Mouse (Mus musculus) forebrain, embryonic 10.5 days (tissue): Measurements from ENCODE around the gene Rraga. TPM values are rescaled to one million over a fixed set of nuclear protein-coding genes. Genes with fewer than 3 reads are reported as not detected.

Experiments
- DNase-seq: peaks from one replicate; pipeline ENCODE4 v3.0.0-alpha.2; 2017; ENCODE audit warnings: low spot score; ENCODE audit errors: extremely low spot score
- H3K27ac ChIP-seq: fragments of 300-500 bp; sonication (generic); 2 replicates; pipeline ENCODE4 v1.5.1; 2016; ENCODE audit warnings: mild to moderate bottlenecking
- H3K27me3 ChIP-seq: fragments of 300-500 bp; sonication (generic); 2 replicates; pipeline ENCODE4 v1.6.1; 2016; ENCODE audit warnings: mild to moderate bottlenecking; ENCODE audit not compliant: poor library complexity, severe bottlenecking
- H3K36me3 ChIP-seq: fragments of 300-500 bp; sonication (generic); replicated peaks from 2 replicates; pipeline ENCODE4 v1.6.1; 2016; ENCODE audit warnings: mild to moderate bottlenecking, moderate library complexity
- H3K4me1 ChIP-seq: fragments of 300-500 bp; sonication (generic); 2 replicates; pipeline ENCODE4 v1.6.1; 2016
- H3K4me3 ChIP-seq: fragments of 300-500 bp; sonication (generic); 2 replicates; pipeline ENCODE4 v1.5.1; 2016; ENCODE audit warnings: mild to moderate bottlenecking, moderate library complexity
- H3K9me3 ChIP-seq: fragments of 300-500 bp; sonication (generic); 2 replicates; pipeline ENCODE4 v1.6.1; 2016; ENCODE audit warnings: mild to moderate bottlenecking, moderate library complexity
- WGBS: fragments of 180-500 bp; shearing (Covaris S2); methylation state at CpG from one replicate; pipeline ENCODE4 v1.1.7; 2016; 5-methylcytosine and 5-hydroxymethylcytosine counted together
- polyA plus RNA-seq: library from polyadenylated mRNA; unstranded; fragments of >200 nt; fragmentation: Nextera tagmentation; extraction: Ambion mirVana; gene quantifications from 2 replicates; pipeline ENCODE4 v1.2.1, GENCODE M21; 2016

The Rraga gene
- polyA plus RNA-seq, 1 experiment from 2014 or later, result 67.0 TPM

- H3K27ac ChIP-seq, result no peak overlapping the region
- no peaks in the 10 kb centered on the region for H3K4me1 ChIP-seq
- WGBS, result 75% methylated on average over 7 of the region's 7 CpGs
- no peaks in the 10 kb centered on the region for H3K36me3 ChIP-seq
- no peaks in the 10 kb centered on the region for H3K9me3 ChIP-seq
- H3K27me3 ChIP-seq, result no peaks in the 10 kb centered on the region
- H3K4me3 ChIP-seq, result no peak overlapping the region
- no peak for DNase-seq
Observed at GRCm38 (mm10) chr4:86557371-86557770, 18.1 kb upstream of the Rraga start.

- no peak within 1 kb of the TSS for H3K4me3 ChIP-seq
- H3K27ac ChIP-seq, result no peak within 1 kb of the TSS
- no peaks in the 10 kb centered on the region for H3K4me1 ChIP-seq
- DNase-seq, result no peak
- WGBS, result 86% methylated on average over 7 of the region's 7 CpGs
- no peaks in the 10 kb centered on the region for H3K27me3 ChIP-seq
- H3K36me3 ChIP-seq, result no peaks in the 10 kb centered on the region
- no peaks in the 10 kb centered on the region for H3K9me3 ChIP-seq
Observed at GRCm38 (mm10) chr4:86558228-86558627, 17.2 kb upstream of the Rraga start, which contains the start of gene Saxo1. Saxo1 (minus strand) TSS chr4:86558328.

- DNase-seq, result no peak
- WGBS, result 78% methylated on average over 4 of the region's 4 CpGs
Observed at GRCm38 (mm10) chr4:86559006-86559405, 16.5 kb upstream of the Rraga start.

GRCm38 (mm10) chr4:86561061-86561460, 14.4 kb upstream of the Rraga start:
- no peak overlapping the region for H3K27ac ChIP-seq
- 100% methylated on average over 3 of the region's 3 CpGs for WGBS
- H3K9me3 ChIP-seq, result no peaks in the 10 kb centered on the region
- H3K27me3 ChIP-seq, result no peaks in the 10 kb centered on the region
- no peak overlapping the region for H3K4me3 ChIP-seq
- no peaks in the 10 kb centered on the region for H3K36me3 ChIP-seq
- DNase-seq, result no peak
- H3K4me1 ChIP-seq, result no peaks in the 10 kb centered on the region

More at GRCm38 (mm10) chr4:86559006-86559405, 16.5 kb upstream of the Rraga start:
- H3K9me3 ChIP-seq, result no peaks in the 10 kb centered on the region
- no peak overlapping the region for H3K27ac ChIP-seq
- H3K4me1 ChIP-seq, result no peaks in the 10 kb centered on the region
- no peak overlapping the region for H3K4me3 ChIP-seq
- H3K36me3 ChIP-seq, result no peaks in the 10 kb centered on the region
- H3K27me3 ChIP-seq, result no peaks in the 10 kb centered on the region

- Histone ChIP-seq H3K27ac (peak overlapping the region; percentile 97), H3K36me3 (peaks cover 25% of the 10 kb centered on the region), H3K9me3 (no peaks in the 10 kb centered on the region), H3K27me3 (no peaks in the 10 kb centered on the region), H3K4me1 (peaks cover 31% of the 10 kb centered on the region), H3K4me3 (peak overlapping the region; percentile 91)
- no peak for DNase-seq
- 18% methylated on average over 6 of the region's 6 CpGs for WGBS
Observed at GRCm38 (mm10) chr4:86574939-86575282, 557 bp upstream of the Rraga start.

DNA sequence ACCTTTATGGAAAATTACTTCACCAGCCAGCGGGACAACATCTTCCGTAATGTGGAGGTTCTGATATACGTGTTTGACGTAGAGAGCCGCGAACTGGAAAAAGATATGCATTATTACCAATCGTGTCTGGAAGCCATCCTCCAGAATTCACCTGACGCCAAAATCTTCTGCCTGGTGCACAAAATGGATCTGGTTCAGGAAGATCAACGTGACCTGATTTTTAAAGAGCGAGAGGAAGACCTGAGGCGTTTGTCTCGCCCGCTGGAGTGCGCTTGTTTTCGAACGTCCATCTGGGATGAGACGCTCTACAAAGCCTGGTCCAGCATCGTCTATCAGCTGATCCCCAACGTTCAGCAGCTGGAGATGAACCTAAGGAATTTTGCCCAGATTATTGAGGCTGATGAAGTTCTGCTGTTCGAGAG, 663 bp downstream of the Rraga start:
- peak overlapping the region; percentile 91 for H3K4me3 ChIP-seq
- WGBS, result under 1% methylated on average over 20 of the region's 20 CpGs
- peaks cover 36% of the 10 kb centered on the region for H3K36me3 ChIP-seq
- peak; percentile 44 for DNase-seq
- peak overlapping the region; percentile 97 for H3K27ac ChIP-seq
- H3K4me1 ChIP-seq, result peaks cover 31% of the 10 kb centered on the region
- no peaks in the 10 kb centered on the region for H3K9me3 ChIP-seq
- no peaks in the 10 kb centered on the region for H3K27me3 ChIP-seq

- Histone ChIP-seq H3K9me3 (no peaks in the 10 kb centered on the region), H3K27me3 (no peaks in the 10 kb centered on the region), H3K27ac (peak overlapping the region; percentile 97), H3K4me1 (peaks cover 31% of the 10 kb centered on the region), H3K36me3 (peaks cover 42% of the 10 kb centered on the region), H3K4me3 (peak overlapping the region; percentile 91)
- WGBS, result 11% methylated on average over 11 of the region's 11 CpGs
- no peak for DNase-seq
Observed at GRCm38 (mm10) chr4:86576630-86577225, 1.3 kb downstream of the Rraga start.

DNA sequence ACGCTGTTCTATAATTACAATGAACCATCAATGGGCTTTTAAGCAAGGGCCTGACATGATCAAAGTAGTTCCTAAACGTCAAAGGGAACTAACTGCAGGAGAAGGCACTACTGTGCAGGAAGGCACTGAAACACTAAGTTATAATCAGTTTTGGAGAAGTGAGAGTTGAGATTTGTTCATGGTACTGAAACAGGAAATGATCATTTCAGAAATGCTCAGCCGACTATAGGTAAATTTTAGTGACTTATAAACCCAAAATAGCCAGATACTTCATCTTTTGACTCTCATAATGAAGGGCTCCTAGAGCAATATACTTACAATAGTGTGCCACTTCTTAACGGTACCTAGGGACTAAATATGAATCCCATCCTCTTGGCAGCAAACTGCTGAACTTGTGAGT, 4.6 kb downstream of the Rraga start:
- peaks cover 75% of the 10 kb centered on the region for H3K36me3 ChIP-seq
- DNase-seq, result no peak
- H3K4me3 ChIP-seq, result no peak overlapping the region
- H3K27ac ChIP-seq, result no peak overlapping the region
- no peaks in the 10 kb centered on the region for H3K9me3 ChIP-seq
- no peaks in the 10 kb centered on the region for H3K27me3 ChIP-seq
- WGBS, result 62% methylated on average over 4 of the region's 4 CpGs
- peaks cover 26% of the 10 kb centered on the region for H3K4me1 ChIP-seq

DNA sequence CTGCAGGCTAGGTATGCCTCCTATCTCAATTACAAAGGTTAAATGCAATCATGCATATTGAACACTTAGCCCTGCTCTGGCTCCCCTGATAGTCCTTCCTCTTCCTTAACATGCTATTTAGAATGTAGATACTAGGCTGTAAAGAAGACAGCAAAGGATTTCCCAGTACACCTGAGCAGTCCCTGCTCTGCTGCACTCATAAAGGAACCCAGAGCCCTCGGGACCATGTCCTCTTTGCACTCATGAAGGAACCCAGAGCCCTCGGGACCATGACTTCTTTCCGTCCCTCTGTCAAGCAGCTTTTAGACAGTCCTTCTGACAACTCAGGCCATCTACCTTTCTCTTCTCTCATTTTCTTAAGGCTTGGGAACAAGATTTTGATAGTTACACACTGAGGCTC, 5.1 kb downstream of the Rraga start:
- no peaks in the 10 kb centered on the region for H3K27me3 ChIP-seq
- peaks cover 81% of the 10 kb centered on the region for H3K36me3 ChIP-seq
- DNase-seq, result no peak
- H3K4me3 ChIP-seq, result no peak overlapping the region
- no peak overlapping the region for H3K27ac ChIP-seq
- peaks cover 23% of the 10 kb centered on the region for H3K4me1 ChIP-seq
- 88% methylated on average over 3 of the region's 3 CpGs for WGBS
- H3K9me3 ChIP-seq, result no peaks in the 10 kb centered on the region

DNA sequence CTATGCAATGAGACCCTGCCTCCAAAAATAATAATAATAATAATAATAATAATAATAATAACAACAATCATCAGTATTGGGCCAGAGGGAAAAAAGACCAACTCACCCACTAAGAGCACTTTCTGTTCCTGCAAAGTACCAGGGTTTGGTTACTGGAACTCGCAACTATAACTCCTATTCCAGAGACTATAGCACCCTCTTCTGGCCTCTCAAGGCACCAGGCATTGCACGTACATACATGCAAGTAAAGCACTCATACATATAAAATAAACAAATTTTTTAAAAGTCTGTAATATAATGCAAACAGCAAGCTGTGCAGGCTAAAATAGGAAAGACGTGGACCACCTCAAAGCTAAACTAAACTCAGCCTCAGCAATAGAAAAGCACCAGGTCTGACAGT, 12.8 kb downstream of the Rraga start:
- no peak overlapping the region for H3K4me3 ChIP-seq
- peaks cover 95% of the 10 kb centered on the region for H3K36me3 ChIP-seq

GRCm38 (mm10) chr4:86591304-86591703, 15.8 kb downstream of the Rraga start:
- DNase-seq, result no peak
- Histone ChIP-seq H3K4me1 (no peaks in the 10 kb centered on the region), H3K27me3 (no peaks in the 10 kb centered on the region), H3K36me3 (peaks cover 91% of the 10 kb centered on the region), H3K9me3 (no peaks in the 10 kb centered on the region), H3K4me3 (no peak overlapping the region), H3K27ac (no peak overlapping the region)
- 93% methylated on average over 2 of the region's 2 CpGs for WGBS

More for the DNA sequence above, 12.8 kb downstream of the Rraga start:
- Histone ChIP-seq H3K27me3 (no peaks in the 10 kb centered on the region), H3K27ac (no peak overlapping the region), H3K4me1 (no peaks in the 10 kb centered on the region), H3K9me3 (no peaks in the 10 kb centered on the region)
- 89% methylated on average over 3 of the region's 3 CpGs for WGBS
- DNase-seq, result no peak

- WGBS, result under 1% methylated on average over 59 of the region's 59 CpGs
- Histone ChIP-seq H3K36me3 (peaks cover 34% of the 10 kb centered on the region), H3K9me3 (no peaks in the 10 kb centered on the region), H3K27ac (peak within 1 kb of the TSS; percentile 93), H3K4me1 (peaks cover 13% of the 10 kb centered on the region), H3K4me3 (peak within 1 kb of the TSS; percentile 95), H3K27me3 (no peaks in the 10 kb centered on the region)
- DNase-seq, result peak; percentile 89
Observed at GRCm38 (mm10) chr4:86611524-86612288, 36.2 kb downstream of the Rraga start, which contains the start of gene Haus6. Haus6 (minus strand) TSS chr4:86612055.

DNA sequence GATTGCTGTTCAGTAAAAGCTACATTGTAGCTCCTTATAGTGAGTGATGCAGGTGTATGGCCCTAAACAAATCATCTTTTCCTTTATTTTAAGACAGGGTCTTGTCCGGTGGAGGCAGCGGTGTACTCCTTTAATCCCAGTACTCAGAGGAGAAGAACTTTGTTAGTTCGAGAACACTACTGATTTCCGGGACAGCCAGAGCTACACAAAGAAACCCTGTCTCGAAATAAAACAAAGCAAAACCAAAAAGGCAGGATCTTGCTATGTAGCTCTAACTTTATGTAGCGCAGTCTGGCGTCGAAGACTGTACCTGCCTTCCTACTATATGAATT, 36.8 kb downstream of the Rraga start:
- H3K4me3 ChIP-seq, result peak overlapping the region; percentile 95
- peak overlapping the region; percentile 93 for H3K27ac ChIP-seq
- H3K27me3 ChIP-seq, result no peaks in the 10 kb centered on the region
- H3K36me3 ChIP-seq, result peaks cover 28% of the 10 kb centered on the region
- no peaks in the 10 kb centered on the region for H3K9me3 ChIP-seq
- no peak for DNase-seq
- WGBS, result 36% methylated on average over 8 of the region's 8 CpGs
- H3K4me1 ChIP-seq, result peaks cover 13% of the 10 kb centered on the region
